Mouse (Mus musculus) heart, embryonic 13.5 days (tissue): ENCODE data around the gene Olfr411. TPM values are rescaled to one million over a fixed set of nuclear protein-coding genes. Genes with fewer than 3 reads are reported as not detected.

Source experiments
- ATAC-seq: fragments of 200-750 bp; cut with Nextera tagmentation; 2 replicates; pipeline ENCODE4 v1.8.0; 2017; ENCODE audit warnings: moderate TSS enrichment; ENCODE audit not compliant: insufficient number of reproducible peaks, low FRiP score, low TSS enrichment; ENCODE audit errors: extremely low read depth
- H3K27ac ChIP-seq: fragments of 300-500 bp; sonication (generic); replicated peaks from 2 replicates; pipeline ENCODE4 v1.5.1; 2015; ENCODE audit warnings: moderate library complexity, mild to moderate bottlenecking, inconsistent platforms
- H3K27me3 ChIP-seq: fragments of 300-500 bp; sonication (generic); replicated peaks from 2 replicates; pipeline ENCODE4 v1.6.1; 2015; ENCODE audit warnings: mild to moderate bottlenecking, inconsistent platforms
- H3K36me3 ChIP-seq: fragments of 300-500 bp; sonication (generic); 2 replicates; pipeline ENCODE4 v1.6.1; 2015; ENCODE audit warnings: mild to moderate bottlenecking, inconsistent platforms
- H3K4me1 ChIP-seq: fragments of 300-500 bp; sonication (generic); 2 replicates; pipeline ENCODE4 v1.6.1; 2015; ENCODE audit warnings: inconsistent platforms
- H3K4me2 ChIP-seq: fragments of 300-500 bp; sonication (generic); 2 replicates; pipeline ENCODE4 v1.6.1; 2015; ENCODE audit warnings: inconsistent platforms, mild to moderate bottlenecking, moderate library complexity
- H3K4me3 ChIP-seq: fragments of 300-500 bp; sonication (generic); 2 replicates; pipeline ENCODE4 v1.5.1; 2015; ENCODE audit warnings: moderate library complexity, mild to moderate bottlenecking, inconsistent platforms
- H3K9ac ChIP-seq: fragments of 300-500 bp; sonication (generic); 2 replicates; pipeline ENCODE4 v1.6.1; 2015; ENCODE audit warnings: inconsistent platforms, mild to moderate bottlenecking, moderate library complexity
- H3K9me3 ChIP-seq: fragments of 300-500 bp; sonication (generic); 2 replicates; pipeline ENCODE4 v1.6.1; 2016; ENCODE audit warnings: inconsistent platforms
- WGBS: fragments of 180-500 bp; shearing (Covaris S2); methylation state at CpG from one replicate; pipeline ENCODE4 v1.1.7; 2015; ENCODE audit warnings: mixed read lengths; 5-methylcytosine and 5-hydroxymethylcytosine counted together
- polyA plus RNA-seq: library from polyadenylated mRNA; unstranded; fragments of >200 nt; fragmentation: Nextera tagmentation; extraction: Ambion mirVana; gene quantifications from 2 replicates; pipeline ENCODE4 v1.2.1, GENCODE M21; 2015

The Olfr411 gene
- polyA plus RNA-seq, 1 experiment from 2014 or later = not detected

DNA sequence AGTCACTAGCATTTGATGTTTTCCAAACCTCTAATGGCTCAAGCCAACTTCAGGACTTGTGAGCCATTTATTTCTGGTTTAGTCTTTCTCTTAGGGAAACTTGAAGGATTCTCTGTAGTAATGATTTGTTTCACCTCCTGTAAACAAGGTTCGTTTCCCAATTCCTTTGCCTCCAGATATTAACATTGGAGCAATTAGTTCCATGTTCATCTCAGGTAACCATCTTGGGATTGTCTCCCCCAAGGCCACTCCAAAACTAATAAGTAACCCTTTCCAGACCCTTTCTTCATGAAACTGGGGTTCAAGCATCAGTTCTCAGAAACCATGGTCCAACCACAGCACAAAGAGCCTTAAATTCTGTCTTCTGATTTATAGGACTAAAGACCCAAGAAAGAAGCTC, 9.3 kb upstream of the Olfr411 start, which contains the start of gene Olfr412:
TSS of gene Olfr412 (plus strand) at position 301 of the 400 bp plus-strand sequence.
- H3K4me1 ChIP-seq = no peaks in the 10 kb centered on the region
- no peak within 1 kb of the TSS for H3K4me3 ChIP-seq
- 61% methylated on average over 1 of the region's 1 CpGs for WGBS
- H3K9me3 ChIP-seq = peaks cover 10% of the 10 kb centered on the region
- peaks cover 4% of the 10 kb centered on the region; the same call in 1 of the 2 replicates for H3K27me3 ChIP-seq
- no peaks in the 10 kb centered on the region for H3K36me3 ChIP-seq
- no peak within 1 kb of the TSS for H3K4me2 ChIP-seq
- ATAC-seq = no peak
- H3K9ac ChIP-seq = no peak within 1 kb of the TSS
- H3K27ac ChIP-seq = no peak within 1 kb of the TSS

DNA sequence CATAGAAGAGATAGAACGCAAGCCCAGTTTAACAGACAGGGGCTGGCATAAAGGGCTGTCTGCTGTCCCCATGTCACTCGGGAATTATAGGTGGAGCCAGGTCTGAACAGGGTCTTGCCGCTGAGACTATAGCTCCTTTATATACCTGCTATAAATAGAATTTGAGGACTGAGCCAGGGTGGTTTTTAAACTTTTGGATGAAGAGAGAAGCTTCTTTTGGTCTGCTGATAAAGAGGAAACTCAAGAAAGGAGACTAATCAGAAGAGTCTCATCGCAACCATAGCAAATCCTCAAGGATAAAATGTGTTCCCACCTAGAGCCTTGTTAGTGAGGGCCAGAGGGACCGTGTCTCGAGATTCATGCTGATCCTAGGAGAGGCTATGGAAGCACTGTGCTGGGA, 14.5 kb downstream of the Olfr411 start, which contains the start of gene Olfr410:
TSS of gene Olfr410 (minus strand) at position 101 of the 400 bp plus-strand sequence.
- H3K27ac ChIP-seq = no peak within 1 kb of the TSS
- ATAC-seq = no peak
- no peaks in the 10 kb centered on the region for H3K27me3 ChIP-seq
- WGBS = 64% methylated on average over 6 of the region's 6 CpGs
- no peak within 1 kb of the TSS for H3K9ac ChIP-seq
- no peak within 1 kb of the TSS for H3K4me3 ChIP-seq
- H3K4me2 ChIP-seq = no peak within 1 kb of the TSS
- H3K36me3 ChIP-seq = no peaks in the 10 kb centered on the region
- no peaks in the 10 kb centered on the region for H3K4me1 ChIP-seq
- no peaks in the 10 kb centered on the region for H3K9me3 ChIP-seq

DNA sequence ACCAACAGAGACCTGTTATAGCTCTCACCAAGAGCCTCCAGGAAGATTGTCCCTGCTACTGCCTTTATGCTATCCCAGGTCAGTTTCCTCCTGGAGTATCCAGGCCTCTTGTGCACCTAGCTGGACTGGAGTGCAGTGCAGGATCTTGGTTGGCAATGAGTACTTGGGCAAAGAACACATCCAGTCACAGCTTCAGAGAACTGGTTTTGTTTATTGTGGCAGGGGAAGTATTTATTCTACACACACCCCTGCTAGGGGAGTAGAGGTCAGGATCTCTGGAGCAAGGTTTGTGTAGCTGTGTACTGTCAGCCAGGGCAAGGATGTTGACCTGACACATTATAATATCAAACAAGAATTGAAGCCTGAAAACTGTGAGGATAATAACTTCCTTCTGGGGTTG, 23.7 kb downstream of the Olfr411 start:
- no peak overlapping the region for H3K9ac ChIP-seq
- no peak for ATAC-seq
- no peak overlapping the region for H3K4me2 ChIP-seq
- no peaks in the 10 kb centered on the region for H3K27me3 ChIP-seq
- H3K36me3 ChIP-seq = no peaks in the 10 kb centered on the region
- no peak overlapping the region for H3K4me3 ChIP-seq
- H3K9me3 ChIP-seq = no peaks in the 10 kb centered on the region
- no peak overlapping the region for H3K27ac ChIP-seq
- H3K4me1 ChIP-seq = no peaks in the 10 kb centered on the region

DNA sequence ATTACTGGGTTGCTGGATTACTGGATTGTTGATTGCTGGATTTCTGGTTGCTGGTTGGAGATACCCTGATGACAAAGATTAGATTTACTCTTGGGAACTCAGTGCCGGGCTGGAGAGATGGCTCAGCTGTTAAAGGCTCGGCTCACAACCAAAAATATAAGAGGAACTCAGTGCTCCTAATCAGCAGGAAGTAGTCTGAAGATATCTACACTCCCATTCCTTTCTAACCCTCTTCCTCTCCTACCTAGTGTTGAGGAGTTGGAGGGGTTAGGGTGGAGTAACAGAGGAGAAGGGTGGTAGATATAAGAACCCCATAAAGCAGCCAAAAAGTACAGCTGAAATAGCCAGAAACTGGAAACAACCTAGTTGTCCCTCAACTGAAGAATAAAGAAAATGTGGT, 26.4 kb downstream of the Olfr411 start:
- Histone ChIP-seq H3K27ac (no peak overlapping the region), H3K36me3 (no peaks in the 10 kb centered on the region), H3K9me3 (no peaks in the 10 kb centered on the region), H3K4me1 (no peaks in the 10 kb centered on the region), H3K4me3 (no peak overlapping the region), H3K4me2 (no peak overlapping the region), H3K27me3 (no peaks in the 10 kb centered on the region), H3K9ac (no peak overlapping the region)
- WGBS = 41% methylated on average over 2 of the region's 2 CpGs
- ATAC-seq = no peak

Other genes with a start within 250 kb of the Olfr411 start
- gene Olfr401, start 238.9 kb downstream of the Olfr411 start, polyA plus RNA-seq = not detected in 2 replicates
- gene Olfr402, start 199.1 kb downstream of the Olfr411 start, polyA plus RNA-seq = not detected in 2 replicates
- not detected in 2 replicates for gene Olfr403, start 166.4 kb downstream of the Olfr411 start, polyA plus RNA-seq
- not detected in 2 replicates for gene Olfr43, start 141.3 kb downstream of the Olfr411 start, polyA plus RNA-seq
- not detected in 2 replicates for gene Olfr406, start 92.8 kb downstream of the Olfr411 start, polyA plus RNA-seq
- not detected in 2 replicates for gene Olfr59, start 68.9 kb downstream of the Olfr411 start, polyA plus RNA-seq
- gene Olfr410, start 14.6 kb downstream of the Olfr411 start, polyA plus RNA-seq = not detected in 2 replicates
- not detected in 2 replicates for gene Olfr412, start 9.4 kb upstream of the Olfr411 start, polyA plus RNA-seq